Mouse (Mus musculus) cerebellum, adult 9-10 months (tissue): ENCODE measurements around the gene Trappc3.

Experiments
- DNase-seq: peaks from one replicate; pipeline ENCODE4 v3.0.0; 2022

The Trappc3 gene

GRCm38 (mm10) chr4:126314393-126314792 lies 52.3 kb downstream of the Trappc3 start:
- DNase-seq: no peak

GRCm38 (mm10) chr4:126315931-126316330 lies 53.8 kb downstream of the Trappc3 start:
- DNase-seq: peak; percentile 26

GRCm38 (mm10) chr4:126316443-126317040 lies 54.4 kb downstream of the Trappc3 start:
- DNase-seq: peak; percentile 41

- DNase-seq: peak; percentile 16
These were observed 57.7 kb downstream of the Trappc3 start for GRCm38 (mm10) chr4:126319806-126320205.

GRCm38 (mm10) chr4:126321111-126321853 lies 59.2 kb downstream of the Trappc3 start, which contains the start of gene Adprhl2:
TSS of gene Adprhl2 (minus strand) at chr4:126321703.
- DNase-seq: peak; percentile 98

GRCm38 (mm10) chr4:126321854-126322511 lies 59.9 kb downstream of the Trappc3 start:
- DNase-seq: no peak

GRCm38 (mm10) chr4:126322646-126323045 lies 60.5 kb downstream of the Trappc3 start:
- peak; percentile 48 for DNase-seq

GRCm38 (mm10) chr4:126324861-126325260 lies 62.7 kb downstream of the Trappc3 start:
- peak; percentile 13 for DNase-seq

GRCm38 (mm10) chr4:126325281-126325861 lies 63.2 kb downstream of the Trappc3 start, which contains the start of gene Tekt2:
TSS of gene Tekt2 (minus strand) at chr4:126325688.
- DNase-seq: peak; percentile 19
